Mouse (Mus musculus): ENCODE data around the gene Vti1b.
"Not testable (repeated sequence)": the region's sequence is repeated elsewhere in the genome, so short reads cannot be mapped to it uniquely, and the experiment has no call there.

The Vti1b gene

DNA sequence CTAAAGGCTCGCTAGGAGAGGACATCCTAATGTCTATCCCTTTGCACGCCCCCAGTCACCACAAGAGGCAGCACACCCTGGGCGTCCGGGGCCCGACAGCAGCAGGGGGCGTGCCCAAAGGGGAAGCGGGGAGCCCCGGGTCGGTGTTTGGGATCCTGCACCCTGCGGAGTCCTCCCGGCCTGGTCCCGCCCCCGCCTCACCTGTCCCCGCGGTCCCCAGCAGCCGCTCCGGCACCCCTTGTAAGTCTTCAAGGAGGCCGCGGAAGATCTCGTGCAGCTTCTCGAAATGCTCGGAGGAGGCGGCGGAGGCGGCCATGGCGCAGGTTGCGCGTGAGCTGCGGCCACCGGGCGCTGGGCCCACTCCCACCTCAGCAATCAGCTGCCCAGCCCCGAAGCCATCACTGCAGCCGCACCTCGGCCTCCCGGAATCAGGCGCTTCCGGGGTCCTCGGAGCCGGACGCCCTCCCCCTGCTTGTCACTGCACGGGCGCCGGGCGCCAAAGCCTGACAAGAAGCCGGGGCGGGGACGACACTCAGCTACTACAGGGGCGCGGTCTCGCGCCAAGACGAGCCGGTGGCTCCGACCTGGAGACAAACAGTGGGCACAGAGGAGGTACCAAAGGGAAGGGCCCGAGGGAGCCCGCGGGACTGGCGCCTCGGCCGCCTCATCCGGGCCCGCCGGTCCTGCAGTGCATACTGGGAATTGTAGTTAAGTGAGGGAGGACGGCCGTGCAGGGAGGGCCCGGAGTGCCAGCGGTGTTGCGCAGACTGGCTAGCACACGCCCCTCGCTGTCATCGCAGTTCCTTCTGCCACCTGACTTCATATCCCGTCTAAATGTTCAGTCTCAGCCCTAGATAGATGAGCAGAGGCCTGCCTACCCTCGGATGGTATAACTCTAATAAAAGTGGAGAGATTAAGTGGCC lies at the start of gene Vti1b:
TSS of gene Vti1b (minus strand) at position 649 of the 923 bp plus-strand sequence.
- DNase-seq = peak; percentile 91 to 95

DNA sequence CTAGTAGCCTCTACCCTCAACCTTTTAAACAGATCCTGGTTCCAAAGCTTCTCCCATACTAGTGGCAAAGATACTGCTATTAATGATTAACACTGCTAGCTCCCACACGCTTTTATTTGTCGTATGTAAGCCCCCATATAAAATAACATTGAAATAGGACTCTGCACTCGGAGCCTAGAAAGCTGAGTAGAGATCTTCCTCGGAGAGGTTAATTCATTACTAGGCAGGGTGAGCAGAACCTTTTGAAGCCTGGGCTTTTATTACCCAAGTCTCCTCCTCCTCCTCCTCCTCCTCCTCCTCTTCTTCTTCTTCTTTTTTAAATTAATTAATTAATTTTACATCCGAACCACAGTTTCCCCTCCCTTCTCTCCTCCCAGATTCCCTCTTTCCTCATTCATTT lies 45.0 kb upstream of the Vti1b start:
- no peak for DNase-seq

DNA sequence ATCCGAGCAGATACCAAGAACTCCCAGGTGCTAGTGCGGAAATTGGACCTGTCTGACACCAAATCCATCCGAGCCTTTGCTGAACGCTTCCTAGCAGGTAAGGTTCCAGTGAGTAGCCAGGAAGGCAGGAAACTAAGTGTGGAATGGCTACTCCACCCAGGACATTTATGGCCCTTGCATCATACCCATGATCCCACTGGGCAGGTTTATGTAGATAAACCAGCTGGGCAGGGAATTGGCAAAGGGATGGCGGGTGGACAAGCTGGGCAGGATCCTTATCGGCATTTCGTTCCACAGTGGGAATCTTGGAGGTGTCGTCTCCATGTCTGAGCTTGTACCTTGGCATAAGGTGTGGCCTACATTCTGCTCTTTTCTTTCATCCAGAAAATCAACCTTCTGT lies 39.0 kb upstream of the Vti1b start:
- DNase-seq = no peak

DNA sequence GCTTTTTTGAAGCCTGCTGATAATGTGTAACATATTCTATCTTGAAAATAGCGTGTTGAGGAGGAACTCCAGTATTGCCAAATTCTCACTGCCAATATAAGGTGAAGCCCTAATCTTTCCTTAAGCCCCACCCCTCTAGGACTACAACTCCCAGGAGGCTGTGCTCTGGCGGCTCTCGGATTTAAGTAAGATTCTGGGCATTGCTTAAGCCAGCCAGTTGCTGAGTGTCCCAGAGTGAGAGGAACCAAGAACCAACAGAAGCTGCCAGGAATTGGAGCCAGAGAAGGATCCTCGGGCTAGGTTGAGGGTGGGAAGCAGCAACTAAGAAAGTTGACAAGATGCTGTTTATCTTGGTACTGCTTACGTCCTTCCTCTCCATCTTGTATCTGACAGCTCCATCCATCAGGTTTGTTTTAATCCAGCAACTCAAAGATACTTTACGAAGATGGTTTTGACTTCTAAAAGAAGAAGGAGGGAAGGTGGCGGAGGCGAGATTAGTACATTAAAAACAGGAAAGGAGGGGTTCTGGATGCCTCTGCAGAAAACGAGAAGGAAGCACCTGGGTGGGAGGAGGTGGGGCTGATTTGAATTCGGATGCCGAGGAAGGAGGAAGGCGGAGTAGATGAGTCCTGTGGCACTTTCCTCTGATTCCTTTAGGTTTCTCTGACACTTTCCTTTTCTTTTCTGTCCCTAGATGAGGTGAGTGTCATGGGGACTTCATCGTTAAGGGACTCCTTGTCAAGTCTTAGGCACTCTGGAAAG lies 36.4 kb upstream of the Vti1b start, which contains the start of gene Rdh12:
TSS of gene Rdh12 (plus strand) at position 212 of the 762 bp plus-strand sequence.
- peak; percentile 57 to 66 for DNase-seq

DNA sequence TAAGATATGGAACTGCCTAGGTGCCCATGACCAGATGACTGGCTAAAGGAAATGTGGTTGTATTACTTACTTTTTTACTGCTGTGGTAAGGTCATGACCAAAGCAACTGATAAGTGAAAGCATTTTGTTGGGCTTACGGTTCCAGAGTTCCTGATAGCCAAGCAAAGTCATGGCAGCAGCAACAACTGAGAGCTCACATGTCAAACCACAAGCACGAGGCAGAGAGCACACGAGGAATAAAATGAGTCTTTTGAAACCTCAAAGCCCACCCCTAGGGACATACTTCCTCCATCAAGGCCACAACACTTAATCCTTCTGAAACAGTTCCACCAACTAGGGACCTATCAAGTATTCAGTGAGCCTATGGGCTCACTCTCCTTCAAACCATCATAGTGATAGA lies 29.4 kb upstream of the Vti1b start:
- no peak for DNase-seq

DNA sequence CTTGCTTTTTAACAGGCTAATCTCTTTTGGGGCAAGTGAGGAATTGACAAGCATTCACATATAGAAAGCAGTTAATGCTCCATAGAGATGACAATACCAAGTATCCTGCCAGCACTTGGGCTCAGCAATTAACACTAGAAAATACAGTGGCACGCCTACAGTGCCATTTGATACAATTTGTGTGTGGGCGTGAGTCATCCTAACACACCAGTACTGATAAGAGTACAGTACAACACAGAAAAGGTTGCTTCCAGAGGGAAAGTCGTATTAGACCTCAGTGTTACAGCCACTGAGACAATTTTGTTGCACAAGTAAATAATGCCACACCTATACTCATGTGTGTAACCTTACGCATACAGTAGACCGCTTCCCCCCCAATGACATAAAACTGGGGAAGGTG lies 24.6 kb upstream of the Vti1b start:
- DNase-seq = no peak

DNA sequence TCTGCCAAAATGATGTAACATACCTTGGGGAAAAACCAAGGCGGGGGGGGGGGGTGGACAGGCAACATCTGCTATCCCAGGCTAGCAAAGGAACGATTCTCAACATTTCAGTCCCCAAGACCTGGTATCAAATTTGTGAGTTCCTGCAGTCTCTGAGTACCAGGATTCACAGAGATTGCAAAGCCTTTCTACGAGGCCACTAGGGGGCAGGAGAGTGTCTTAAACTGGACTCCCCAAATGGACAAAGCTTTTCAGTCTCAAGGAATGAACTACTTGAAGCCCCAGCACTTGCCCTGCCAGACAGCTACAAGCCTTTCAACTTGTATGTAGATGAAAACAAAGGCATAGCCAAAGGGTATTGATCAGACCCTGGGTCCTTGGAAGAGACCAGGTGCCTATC lies 21.0 kb upstream of the Vti1b start:
- DNase-seq = peak; percentile 63 to 81

DNA sequence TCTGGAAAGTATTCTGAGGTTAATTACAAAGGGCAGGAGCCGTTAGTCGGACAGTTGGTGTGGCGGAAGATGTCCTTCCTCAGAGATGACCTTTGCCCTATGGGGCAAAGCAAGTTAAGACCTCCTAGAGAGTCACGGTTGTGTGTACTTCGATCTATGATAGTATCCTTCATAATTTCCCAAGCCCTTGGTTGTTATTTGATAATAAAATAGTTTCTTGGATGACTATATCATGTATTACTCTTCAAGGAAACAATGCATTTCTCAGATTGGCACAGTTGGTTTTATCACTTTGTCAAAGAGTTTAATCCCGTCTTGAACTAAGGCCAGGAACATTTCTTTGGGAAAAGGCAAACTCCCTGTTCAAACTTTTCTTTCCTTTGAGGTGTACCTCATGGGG lies 19.7 kb upstream of the Vti1b start, which contains the start of gene Rdh11:
TSS of gene Rdh11 (minus strand) at position 101 of the 400 bp plus-strand sequence.
- no peak for DNase-seq

DNA sequence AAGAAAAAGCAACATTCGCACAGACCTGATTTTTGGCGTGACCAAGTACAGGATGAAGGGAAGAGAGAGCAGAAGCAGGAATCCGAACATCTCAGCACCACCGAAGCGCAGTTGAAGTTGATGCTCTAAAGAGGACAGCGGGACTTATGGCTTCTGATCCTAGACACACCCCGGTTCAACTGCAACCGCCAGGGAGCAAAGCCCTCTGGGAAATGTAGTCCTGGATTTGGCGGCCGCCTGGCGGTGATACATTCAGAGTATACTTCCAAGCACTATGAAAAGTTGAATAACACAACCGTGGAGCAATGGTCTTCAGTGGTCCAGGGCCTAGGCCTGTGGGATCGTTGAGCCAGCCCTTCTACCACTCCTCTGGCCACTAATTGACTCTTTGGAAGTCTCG lies 19.2 kb upstream of the Vti1b start:
- peak; percentile 75 to 81 for DNase-seq

DNA sequence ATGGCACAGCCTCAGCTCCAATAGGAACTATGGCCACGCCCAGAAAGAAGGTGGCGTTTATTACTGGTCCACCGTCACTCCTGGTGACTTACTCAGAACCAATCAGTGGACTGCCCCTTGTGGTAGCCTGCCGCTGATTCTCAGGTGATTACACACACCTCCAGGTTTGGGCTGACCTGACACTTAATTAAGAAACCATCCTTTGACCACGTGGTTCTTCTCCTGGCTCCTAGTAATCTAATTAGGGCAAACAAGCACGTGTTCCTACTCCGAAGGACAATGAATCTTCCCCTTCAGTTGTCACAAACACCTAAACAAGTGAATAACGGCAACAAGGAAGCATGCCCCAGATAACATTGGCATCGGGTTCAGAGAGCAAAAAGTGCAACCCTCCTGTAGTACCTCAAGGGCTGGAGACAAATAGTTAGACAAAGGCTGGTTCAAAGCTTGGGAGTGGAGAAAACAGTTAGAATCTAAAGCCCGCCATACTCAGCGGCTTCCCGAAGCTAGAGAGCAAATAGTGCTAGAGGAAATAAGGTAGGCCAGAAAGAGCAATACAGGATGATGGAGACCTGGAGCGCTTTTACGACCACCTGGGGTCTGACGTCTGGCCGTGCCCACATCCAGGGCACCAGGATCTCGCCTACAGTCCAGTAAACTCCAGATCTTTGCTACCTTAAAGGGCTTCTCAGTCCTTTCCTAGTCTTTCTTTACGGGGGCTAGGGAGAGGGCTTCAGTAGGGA lies 18.6 kb upstream of the Vti1b start:
- peak; percentile 61 to 77 for DNase-seq

DNA sequence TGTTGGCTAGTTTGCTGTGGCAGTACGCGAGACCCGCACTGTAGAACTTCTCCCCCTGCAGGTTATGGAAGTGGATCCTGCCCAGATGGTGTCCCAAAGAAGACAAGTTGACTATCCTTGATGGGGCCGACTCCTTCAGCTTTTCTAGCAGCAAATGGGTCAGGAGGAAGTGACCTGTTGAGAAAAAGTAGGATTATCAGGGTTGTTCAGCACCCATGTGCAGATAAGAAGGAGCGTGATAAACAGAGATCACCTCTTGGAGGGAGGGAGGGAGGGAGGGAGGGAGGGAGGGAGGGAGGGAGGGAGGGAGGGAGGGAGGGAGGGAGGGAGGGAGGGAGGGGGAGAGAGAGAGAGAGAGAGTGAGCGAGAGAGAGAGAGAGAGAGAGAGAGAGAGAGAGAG lies 12.7 kb upstream of the Vti1b start:
- not testable (repeated sequence) for DNase-seq

DNA sequence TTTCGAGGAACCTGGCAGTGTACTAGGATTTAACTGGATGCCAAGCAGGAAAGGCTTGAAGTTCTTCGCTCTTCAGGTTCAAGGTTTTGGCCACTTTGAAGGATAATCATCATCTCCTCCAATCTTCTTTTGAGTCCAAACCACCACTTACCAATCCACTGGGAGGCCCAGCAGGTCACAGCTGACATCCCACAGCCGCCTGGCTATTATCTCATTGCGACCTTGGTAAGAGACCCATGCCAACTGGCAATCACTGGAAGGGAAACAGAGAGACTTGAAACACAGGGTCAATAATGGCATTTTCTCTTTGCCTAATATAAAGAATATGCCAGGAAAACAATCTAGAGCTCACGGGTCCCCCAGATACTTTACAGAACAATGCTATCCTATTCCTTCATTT lies 3.5 kb upstream of the Vti1b start:
- no peak for DNase-seq

DNA sequence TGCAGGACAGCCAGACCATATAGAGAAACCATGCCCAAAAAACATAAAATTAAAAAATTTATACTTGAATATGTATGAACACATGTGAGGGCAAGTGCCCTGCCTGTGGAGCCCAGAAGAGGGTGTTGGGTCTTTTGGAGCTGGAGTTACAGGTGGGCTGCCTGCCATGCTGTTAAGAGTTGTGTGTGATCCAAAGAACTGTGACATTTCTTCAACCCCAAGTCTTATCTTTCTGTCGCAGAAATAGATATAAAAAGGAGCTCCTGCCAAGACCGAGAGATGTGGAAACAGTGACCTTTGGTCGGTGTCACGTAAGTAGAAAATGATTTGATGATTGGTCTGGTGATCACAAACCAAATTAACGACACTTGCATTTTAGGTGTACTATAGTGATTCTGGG lies 1.3 kb upstream of the Vti1b start:
- peak in 1 of 2 experiments; percentile 14 for DNase-seq

DNA sequence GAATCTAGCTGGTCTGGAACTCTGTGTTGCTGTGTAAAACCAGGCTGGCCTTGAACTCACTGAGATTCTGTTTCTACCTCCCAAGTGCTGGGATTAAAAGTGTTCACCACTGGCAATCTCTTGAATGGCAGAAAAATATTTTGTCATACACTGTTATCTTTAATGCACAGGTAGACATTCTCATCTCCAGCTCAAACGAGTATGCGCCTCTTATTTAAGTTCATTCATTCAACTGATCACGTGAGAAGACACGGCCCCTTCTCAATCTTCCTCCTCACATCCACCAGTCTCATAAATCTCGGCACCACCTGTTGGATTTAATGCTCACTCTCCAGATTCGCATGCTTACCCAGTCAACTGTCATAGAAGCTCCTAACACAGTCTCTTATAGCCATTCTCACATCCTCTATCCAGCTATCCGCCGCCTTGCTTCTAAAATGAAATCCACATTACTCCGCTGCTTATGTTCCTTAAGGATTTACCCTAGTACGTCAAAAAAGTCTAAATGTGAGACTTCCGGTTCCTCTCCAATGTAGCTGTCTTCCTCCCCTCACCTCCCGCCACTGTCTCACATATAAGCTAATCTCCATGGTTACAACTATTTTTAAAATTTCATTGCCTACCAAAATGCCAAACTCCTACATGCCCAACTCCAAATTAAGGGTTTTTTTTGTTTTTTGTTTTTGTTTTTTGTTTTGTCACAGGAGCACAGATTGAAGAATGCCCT lies 1.0 kb downstream of the Vti1b start:
- no peak for DNase-seq

DNA sequence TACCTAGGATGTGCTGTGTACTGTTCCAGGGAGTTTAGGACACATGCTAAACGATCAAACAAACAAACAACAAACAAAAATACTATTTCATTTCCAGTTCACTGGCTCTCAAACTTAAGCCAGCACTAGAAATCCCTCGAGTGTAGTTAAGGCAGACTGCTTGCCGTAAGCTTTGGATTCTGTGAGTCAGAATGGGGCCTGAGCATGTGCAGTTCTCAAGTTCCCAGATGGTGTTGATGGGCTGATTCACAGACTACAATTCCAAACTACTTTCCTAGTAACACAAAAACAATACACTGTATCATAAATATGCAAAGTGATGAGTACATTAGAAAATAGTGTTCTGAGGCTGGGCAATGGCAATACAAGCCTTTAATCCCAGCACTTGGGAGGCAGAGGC lies 2.0 kb downstream of the Vti1b start:
- DNase-seq = no peak

DNA sequence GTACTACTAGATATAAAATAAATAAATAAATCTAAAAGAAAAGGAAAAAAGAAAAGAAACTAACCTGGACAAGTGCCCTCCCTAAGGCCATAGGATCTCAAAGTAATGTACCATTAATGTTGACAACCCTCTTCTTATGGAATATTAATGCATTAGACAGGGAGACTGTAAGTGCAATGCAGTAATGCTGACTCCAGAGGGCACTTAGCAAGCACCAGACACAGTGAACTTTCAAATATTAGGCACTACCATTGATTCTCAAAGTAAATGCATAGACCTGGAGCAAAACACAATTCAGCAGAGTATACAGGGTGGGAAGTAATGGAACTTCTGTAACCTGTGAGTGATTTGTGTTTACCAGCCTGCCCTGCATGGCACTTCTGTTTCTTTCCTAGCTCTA lies 3.3 kb downstream of the Vti1b start:
- no peak for DNase-seq

DNA sequence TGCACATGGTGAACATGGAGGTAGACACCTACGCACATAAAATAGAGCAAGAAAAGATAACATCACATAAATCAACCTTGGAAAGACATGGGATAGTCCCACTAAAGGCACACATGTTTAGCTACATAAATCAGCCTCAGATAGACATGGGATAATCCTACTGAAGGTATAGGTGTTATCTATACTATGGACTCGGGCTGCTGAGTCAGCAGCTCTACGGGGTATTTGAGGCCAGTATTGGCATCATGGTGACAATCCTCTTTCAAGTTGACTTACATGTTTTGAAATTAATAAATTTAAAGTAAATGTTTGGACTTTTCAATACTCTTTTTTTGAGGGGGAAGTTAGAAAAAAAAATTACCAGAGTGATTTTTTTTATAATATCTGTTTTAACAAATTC lies 9.6 kb downstream of the Vti1b start:
- no peak for DNase-seq

DNA sequence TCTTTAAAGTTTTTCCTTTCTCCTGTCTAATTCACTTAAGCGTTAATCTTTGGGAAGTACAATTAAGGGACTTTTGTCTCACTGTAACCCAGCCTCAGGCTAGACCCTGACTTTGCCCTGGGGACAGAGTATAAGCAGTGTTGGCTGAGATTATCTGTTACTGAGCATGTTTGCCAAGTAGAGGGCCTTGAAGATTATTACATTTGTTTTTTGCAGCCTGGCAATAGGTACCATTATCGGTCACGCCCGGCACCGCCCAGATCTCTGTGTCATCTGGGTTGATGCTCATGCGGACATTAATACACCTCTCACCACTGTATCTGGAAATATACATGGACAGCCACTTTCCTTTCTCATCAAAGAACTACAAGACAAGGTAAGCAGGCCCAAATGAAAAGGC lies 22.8 kb downstream of the Vti1b start:
- no peak for DNase-seq

DNA sequence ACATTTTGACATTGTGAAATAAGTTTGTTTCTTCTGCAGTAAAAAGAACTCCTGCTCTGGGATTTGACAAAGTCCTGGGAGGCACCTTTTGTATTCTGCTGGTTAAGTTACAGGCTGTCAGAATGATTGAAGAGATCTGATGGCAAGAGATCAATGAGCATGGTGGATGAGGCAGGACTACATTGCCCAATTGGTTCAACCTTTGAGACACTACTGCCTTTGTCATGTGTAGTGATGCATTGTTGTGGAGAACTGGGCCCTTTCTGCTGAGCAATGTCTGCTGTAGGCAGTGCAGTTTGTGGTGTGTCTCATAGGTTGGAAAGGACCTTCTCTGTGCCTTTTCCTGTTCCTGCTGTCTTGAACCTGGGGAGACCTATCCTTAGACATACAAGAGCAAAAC lies 31.1 kb downstream of the Vti1b start:
- DNase-seq = no peak

DNA sequence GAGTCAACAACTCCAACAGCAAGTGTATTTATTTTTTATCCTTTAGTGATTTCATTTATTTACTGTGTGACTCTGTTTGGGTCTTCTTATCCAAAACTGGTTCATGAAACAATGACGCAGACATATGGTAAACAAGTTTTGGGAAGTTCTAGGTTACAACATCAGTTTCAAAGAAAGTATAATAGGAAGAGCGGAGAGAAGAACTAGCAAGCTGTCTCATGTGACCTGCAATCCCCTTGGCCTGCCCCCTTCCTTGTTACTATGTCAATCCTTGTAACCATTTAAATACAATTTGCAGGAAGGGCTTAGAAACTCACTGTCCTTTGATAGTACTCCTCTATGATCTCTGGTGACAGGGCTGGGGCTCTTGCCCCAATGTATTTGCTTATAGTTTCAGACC lies 31.7 kb downstream of the Vti1b start:
- no peak for DNase-seq

DNA sequence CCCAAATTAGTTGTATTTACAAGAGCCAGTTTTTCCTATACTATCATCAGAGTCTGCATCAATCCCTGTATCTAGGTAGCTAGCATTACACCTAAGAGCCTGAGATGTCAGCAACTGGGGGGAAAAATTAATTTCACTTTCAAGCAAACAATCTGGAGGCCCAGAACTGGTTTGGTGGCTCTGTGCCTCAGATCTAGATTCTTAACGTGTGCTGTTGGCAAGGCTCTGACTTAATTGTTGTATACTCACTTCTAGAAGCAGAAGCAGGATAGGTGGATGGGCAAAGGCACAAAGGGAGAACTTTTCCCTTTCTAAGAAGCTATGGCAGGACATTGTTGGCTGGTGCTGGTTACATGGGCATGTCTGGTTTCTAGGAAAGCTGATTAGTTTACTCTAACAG lies 33.0 kb downstream of the Vti1b start:
- no peak for DNase-seq

DNA sequence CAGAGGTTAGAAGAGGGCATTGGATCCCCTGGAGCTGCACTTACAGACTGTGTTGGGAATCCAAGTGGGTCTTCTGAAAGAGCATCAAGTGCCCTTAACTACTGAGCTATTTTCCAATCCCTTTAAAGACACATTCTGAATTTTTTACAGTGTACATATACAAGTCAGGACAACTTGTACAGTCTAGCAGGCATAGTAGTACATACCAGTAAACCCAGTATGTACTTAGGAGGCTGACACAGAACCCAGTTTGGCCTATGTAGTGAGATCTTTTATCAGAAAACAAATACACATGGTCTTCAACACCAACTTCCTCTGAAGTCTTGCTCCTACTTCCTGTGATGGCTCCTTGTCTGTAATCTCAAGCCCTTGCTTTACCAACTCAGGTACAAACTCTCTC lies 33.5 kb downstream of the Vti1b start:
- no peak for DNase-seq

All from cerebellum, postnatal 25 days (tissue).